Mouse (Mus musculus) liver, embryonic 14.5 days (tissue): Measurements from ENCODE around the gene Cacna1i.

Source experiments
- CTCF ChIP-seq: IDR thresholded peaks from 2 replicates; pipeline ENCODE4 v1.5.1; 2016; ENCODE audit warnings: antibody characterized with exemption, low read depth, control low read depth
- EP300 ChIP-seq: IDR thresholded peaks from 2 replicates; pipeline ENCODE4 v1.6.1; 2016; ENCODE audit warnings: antibody characterized with exemption, low read depth

DNA sequence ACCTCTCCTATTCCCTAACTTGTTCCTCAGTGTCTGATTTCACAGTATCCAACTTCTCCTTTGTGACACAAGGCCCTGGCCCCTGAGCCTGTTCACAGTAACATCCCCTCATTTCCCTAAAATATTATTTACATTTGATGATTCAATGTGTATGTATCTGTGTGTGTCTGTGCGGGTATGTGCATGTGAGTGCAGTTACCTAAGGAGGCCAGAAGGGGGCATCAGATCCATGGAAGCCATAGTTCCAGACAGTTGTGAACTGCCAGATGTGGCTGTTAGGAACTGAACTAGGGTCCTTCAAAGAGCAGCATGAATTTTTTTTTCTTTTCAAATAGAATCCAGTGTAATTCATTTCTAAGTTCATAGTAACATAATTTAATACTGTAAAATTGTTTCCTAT lies 10.1 kb downstream of the Cacna1i start:
- TF ChIP-seq CTCF (peak; percentile 44), EP300 (no peak)
